Mouse (Mus musculus): ENCODE results near the gene Arpc1a. TPM values are rescaled to one million over a fixed set of nuclear protein-coding genes. Genes with fewer than 3 reads are reported as not detected.
"Not testable (repeated sequence)": the region's sequence is repeated elsewhere in the genome, so short reads cannot be mapped to it uniquely, and the experiment has no call there.

Arpc1a gene
- 100 to 1,000 TPM; 199 to 210 TPM for total RNA-seq (2021)
- long read RNA-seq, experiment 1, transcript Arpc1a-201 (10 exons, 1,632 nt) = major isoform, 212 of 293 reads
- long read RNA-seq, experiment 1, partial matches to known transcripts = 68 of 293 reads
- long read RNA-seq, experiment 1, other reads (novel, unspliced or antisense) = 11 of 293 reads
- long read RNA-seq, experiment 2, transcript Arpc1a-201 (10 exons, 1,632 nt) = major isoform, 161 of 226 reads
- long read RNA-seq, experiment 2, partial matches to known transcripts = 53 of 226 reads
- long read RNA-seq, experiment 2, other reads (novel, unspliced or antisense) = 8 of 226 reads

DNA sequence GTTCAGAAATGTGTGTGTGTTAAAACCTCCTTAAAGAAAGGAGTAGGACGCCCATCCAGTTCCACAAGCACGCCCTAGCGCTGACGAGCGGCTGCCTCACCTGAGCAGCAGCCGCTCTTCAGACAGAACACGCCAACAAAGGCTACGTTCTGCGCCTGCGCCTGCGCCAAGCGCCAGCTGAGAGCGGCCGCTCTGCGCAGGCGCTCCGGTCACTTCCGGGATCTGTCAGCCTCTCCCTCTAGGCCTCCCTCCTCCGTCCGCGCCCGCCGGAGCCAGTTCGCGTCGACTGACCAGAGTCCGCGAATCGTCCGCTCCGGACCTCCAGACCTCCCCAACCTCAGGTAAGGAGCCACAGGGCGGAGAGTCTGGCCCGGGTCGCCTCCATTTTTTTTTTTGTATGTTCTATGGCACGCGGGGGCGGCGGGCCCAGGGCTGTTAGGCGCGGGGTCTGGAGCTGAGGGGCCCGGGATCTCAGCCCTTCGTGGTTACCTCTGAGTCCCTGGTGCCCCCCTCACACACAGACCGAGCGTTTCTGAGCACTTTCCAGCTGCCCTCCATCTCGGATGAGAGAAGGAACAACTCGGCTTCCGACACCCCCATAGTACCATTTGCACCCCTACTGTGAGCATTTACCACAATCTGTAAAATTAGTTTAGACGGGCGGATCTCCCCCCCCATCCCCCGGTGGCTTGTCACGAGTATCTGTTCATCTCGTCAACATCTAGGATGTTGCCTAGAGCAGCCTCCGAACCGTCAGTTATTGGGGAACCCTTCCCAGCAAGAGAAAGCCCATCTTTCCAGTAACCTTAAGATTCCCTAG is at the start of gene Arpc1a, which contains the start of gene Kpna7:
TSS of gene Arpc1a (plus strand) at position 199 of the 820 bp plus-strand sequence.
TSS of gene Kpna7 (minus strand) at position 399 of the 820 bp plus-strand sequence.
- DNase-seq (ENCODE audit: low spot score in 2 of 2) = peak; percentile 87 to 94

DNA sequence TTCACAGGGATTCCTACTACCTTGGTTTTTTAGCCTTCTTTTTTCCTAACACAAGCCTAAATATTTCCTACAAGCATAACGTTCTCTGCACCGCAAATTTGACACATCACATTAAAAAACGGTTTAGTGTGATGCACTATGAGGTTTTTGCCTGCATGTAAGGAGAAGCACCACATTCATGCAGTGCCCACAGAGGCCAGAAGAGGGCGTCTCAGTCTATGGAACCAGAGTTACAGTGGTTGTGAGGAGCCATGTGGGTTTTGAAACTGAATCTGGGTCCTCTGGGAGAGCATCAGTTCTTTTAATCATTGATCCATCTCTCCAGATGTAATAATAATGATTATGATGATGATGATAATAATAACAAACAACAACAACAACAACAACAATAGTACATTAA is 42.0 kb upstream of the Arpc1a start:
- DNase-seq (ENCODE audit: low spot score in 2 of 2) = peak in 1 of 2 experiments; percentile 4

DNA sequence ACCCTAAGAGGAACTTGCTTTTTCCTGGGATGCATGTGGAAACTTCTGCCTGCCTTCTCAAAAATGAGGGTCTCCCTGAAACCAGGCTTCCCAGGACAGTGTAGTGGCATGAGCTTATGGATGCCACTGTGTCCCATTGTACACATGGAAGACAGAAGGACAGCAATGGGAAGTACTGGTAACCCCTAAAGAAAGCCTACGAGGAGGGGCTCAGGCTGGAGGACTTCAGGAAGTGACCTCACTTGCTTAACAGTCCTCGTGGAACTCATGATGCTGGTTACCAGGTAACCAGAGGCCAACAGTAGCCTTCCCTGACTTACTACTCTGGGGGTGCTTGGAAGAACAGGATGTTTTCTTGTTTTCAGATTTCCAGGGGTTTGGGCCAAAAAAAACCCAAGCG is 40.9 kb upstream of the Arpc1a start, which contains the start of gene 1700018F24Rik:
TSS of gene 1700018F24Rik (plus strand) at position 301 of the 400 bp plus-strand sequence.
- not testable (repeated sequence) for DNase-seq (ENCODE audit: low spot score in 2 of 2)

GRCm38 (mm10) chr5:145054187-145054586 is 29.4 kb upstream of the Arpc1a start:
- not testable (repeated sequence) for DNase-seq (ENCODE audit: low spot score in 2 of 2)

DNA sequence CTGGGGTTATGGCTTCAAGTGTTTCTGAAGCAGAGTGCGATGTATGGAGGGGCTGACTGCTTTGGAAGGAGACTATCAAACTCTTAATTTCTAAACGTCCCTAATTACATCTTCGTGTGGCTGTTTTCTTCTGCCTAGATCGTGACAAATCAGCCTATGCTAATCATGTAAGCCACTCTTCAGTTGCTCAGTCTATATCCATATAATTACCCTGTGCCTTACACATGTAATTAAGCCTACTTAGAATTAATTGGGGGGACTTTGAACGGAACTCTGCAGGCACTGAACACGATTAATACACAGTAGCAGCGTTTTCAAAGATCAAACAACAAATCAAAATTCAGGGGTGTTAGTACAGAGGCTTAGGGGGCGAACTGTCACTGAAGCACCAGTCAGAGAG is 25.7 kb upstream of the Arpc1a start:
- DNase-seq (ENCODE audit: low spot score in 2 of 2) = no peak

- no peak for DNase-seq (ENCODE audit: low spot score in 2 of 2)
Observed at GRCm38 (mm10) chr5:145058722-145059121, 24.9 kb upstream of the Arpc1a start.

DNA sequence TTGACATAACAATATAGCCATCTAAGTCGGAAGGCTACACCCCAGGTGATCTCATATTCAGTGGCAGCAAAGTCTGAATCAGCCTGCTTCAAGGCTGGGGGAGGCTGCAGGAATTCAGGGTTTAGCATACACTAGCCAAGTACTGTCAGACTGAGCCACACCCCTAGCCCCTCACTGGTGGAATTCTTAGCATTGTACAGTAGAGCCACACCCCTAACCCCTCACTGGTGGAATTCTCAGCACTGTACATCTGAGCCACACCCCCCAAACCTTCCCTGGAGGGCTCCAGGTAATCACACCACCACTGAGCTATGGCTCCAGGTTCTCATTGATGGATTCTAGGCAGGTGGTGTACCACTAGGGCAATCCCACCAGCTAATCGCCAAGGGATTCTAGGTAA is 24.1 kb upstream of the Arpc1a start:
- no peak for DNase-seq (ENCODE audit: low spot score in 2 of 2)

GRCm38 (mm10) chr5:145064765-145065340 is 18.8 kb upstream of the Arpc1a start:
- no peak for DNase-seq (ENCODE audit: low spot score in 2 of 2)

- no peak for DNase-seq (ENCODE audit: low spot score in 2 of 2)
Observed at GRCm38 (mm10) chr5:145068863-145069262, 14.8 kb upstream of the Arpc1a start.

DNA sequence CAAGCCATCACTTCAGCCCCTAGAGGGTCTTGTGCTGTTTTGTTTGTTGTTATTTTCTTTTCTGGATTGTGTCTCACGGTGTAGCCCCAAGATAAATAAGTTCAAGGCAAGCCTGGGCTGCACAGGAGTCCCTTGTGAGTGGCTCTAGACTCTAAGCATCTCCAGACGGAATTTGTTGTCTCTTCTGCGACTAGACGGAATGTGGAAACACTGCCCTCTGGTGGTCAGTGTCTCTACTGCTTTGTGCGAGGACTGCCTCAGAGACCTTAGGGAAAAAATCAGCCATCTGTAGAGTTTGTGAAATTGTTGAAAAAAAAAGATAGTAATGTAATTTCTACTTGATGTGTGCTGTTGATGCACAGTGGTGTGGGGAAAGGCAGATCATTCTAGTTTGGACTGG is 13.9 kb upstream of the Arpc1a start:
- DNase-seq (ENCODE audit: low spot score in 2 of 2) = peak; percentile 84 to 87

GRCm38 (mm10) chr5:145071342-145071741 is 12.3 kb upstream of the Arpc1a start:
- no peak for DNase-seq (ENCODE audit: low spot score in 2 of 2)

DNA sequence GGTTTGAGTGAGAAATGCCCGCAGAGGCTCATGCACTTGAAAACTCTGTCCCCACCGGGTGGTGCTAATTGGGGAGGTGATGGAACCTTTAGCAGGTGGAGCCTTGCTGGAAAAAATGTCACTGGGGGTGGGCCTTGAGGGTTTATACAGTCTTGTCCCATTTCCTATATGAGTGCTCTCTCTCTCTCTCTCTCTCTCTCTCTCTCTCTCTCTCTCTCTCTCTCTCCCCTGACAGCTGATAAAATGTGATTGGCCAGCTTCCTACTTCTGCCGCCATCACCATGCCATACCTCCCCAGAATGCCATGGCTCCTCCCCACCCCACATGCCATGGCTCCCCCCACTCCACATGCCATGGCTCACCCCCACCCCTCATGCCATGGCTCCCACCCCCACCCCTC is 8.5 kb upstream of the Arpc1a start:
- DNase-seq (ENCODE audit: low spot score in 2 of 2) = no peak

GRCm38 (mm10) chr5:145081866-145082613 is 1.6 kb upstream of the Arpc1a start:
- DNase-seq (ENCODE audit: low spot score in 2 of 2) = no peak

GRCm38 (mm10) chr5:145083201-145083600 is 429 bp upstream of the Arpc1a start:
- not testable (repeated sequence) for DNase-seq (ENCODE audit: low spot score in 2 of 2)

- no peak for DNase-seq (ENCODE audit: low spot score in 2 of 2)
Observed at GRCm38 (mm10) chr5:145084822-145085221, 1.2 kb downstream of the Arpc1a start.

GRCm38 (mm10) chr5:145088186-145088585 is 4.6 kb downstream of the Arpc1a start:
- DNase-seq (ENCODE audit: low spot score in 2 of 2) = no peak

DNA sequence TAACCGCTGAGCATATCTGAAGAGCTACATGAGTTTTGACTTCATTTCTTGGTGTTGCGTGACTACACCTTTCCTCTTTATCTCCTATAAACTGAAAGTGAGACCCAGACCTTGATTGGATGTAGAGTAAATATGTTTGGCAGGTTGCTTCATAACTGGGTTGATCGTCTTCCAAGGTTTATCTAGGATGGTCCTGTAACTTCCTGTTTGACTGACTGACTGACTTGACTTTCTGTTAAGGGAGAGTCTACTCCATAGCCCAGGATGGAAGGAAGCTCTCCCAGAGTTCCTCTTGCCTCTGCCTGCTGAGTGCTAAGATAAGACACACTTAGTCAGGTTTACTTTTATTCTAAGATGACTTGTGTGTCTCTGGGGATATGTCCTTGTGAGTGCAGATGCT is 6.2 kb downstream of the Arpc1a start:
- no peak for DNase-seq (ENCODE audit: low spot score in 2 of 2)

DNA sequence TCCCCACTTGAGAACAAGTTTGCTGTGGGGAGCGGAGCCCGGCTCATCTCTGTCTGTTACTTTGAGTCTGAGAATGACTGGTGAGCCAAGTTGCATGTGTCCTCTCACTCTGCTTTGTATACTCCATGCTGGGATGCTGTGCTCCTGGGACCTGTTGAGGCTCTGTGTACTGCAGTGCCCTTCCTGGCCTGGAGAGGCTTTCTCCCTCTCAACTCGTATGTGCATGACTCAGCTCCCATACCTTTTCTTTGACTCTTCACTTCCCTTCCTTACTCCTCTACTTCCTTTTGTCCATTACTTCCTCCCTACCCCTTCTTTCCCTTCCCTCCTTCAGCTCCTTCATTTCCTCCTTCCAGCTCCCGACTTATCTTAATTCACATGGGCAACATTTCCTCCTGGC is 12.6 kb downstream of the Arpc1a start:
- DNase-seq (ENCODE audit: low spot score in 2 of 2) = no peak

DNA sequence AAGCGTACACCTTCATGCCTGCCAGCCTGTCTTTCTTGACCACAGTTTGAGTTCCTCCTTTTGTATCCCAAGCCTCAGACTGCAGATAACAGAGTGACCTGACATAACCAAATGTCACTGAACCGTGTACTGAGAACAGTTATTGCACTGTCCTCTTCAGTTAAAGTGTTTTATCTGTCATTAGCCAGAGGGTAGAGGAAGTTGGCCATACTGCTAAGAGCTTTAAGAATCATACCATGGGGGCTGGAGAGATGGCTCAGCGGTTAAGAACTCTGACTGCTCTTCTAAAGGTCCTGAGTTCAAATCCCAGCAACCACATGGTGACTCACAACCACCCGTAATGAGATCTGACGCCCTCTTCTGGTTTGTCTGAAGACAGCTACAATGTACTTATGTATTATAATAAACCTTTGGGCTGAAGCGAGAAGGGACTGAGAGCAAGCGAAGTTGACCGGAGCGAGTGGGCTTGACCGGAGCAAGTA is 14.8 kb downstream of the Arpc1a start:
- DNase-seq (ENCODE audit: low spot score in 2 of 2) = no peak

DNA sequence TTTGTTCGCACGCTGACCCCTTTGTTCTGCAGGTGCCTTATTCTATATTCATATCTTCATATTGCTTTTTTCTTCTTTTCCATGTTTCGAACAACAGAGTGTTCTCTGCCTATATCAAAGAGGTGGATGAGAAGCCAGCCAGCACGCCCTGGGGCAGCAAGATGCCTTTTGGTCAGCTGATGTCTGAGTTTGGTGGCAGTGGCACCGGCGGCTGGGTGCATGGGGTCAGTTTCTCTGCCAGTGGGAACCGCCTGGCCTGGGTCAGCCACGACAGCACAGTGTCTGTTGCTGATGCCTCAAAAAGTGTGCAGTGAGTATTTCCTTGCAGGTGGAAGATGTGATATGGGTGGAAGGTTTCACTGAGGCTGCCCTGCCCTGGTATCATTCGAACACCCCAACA is 17.3 kb downstream of the Arpc1a start:
- no peak for DNase-seq (ENCODE audit: low spot score in 2 of 2)

GRCm38 (mm10) chr5:145101451-145101850 is 17.8 kb downstream of the Arpc1a start:
- DNase-seq (ENCODE audit: low spot score in 2 of 2) = not testable (repeated sequence)
